Mouse (Mus musculus) forebrain, embryonic 16.5 days (tissue): ENCODE results near the gene Ascl3. TPM values are rescaled to one million over a fixed set of nuclear protein-coding genes. Genes with fewer than 3 reads are reported as not detected.

Experiments used
- ATAC-seq: fragments of 200-750 bp; cut with Nextera tagmentation; 2 replicates; pipeline ENCODE4 v1.8.0; 2017; ENCODE audit warnings: mild to moderate bottlenecking, moderate library complexity
- H3K27ac ChIP-seq: fragments of 300-500 bp; sonication (generic); 2 replicates; pipeline ENCODE4 v1.5.1; 2014; ENCODE audit warnings: low read length, control low read depth
- H3K27me3 ChIP-seq: fragments of 300-500 bp; sonication (generic); replicated peaks from 2 replicates; pipeline ENCODE4 v1.6.1; 2014; ENCODE audit warnings: low read length; ENCODE audit not compliant: control insufficient read depth, insufficient read depth
- H3K36me3 ChIP-seq: fragments of 300-500 bp; sonication (generic); 2 replicates; pipeline ENCODE4 v1.6.1; 2014; ENCODE audit not compliant: control insufficient read depth, insufficient read depth
- H3K4me1 ChIP-seq: fragments of 300-500 bp; sonication (generic); replicated peaks from 2 replicates; pipeline ENCODE4 v1.6.1; 2014; ENCODE audit warnings: low read length; ENCODE audit not compliant: control insufficient read depth, insufficient read depth
- H3K4me2 ChIP-seq: fragments of 300-500 bp; sonication (generic); 2 replicates; pipeline ENCODE4 v1.6.1; 2014; ENCODE audit warnings: mild to moderate bottlenecking, low read length, control low read depth
- H3K4me3 ChIP-seq: fragments of 300-500 bp; sonication (generic); replicated peaks from 2 replicates; pipeline ENCODE4 v1.5.1; 2014; ENCODE audit warnings: mild to moderate bottlenecking, low read length, control low read depth
- H3K9ac ChIP-seq: fragments of 300-500 bp; sonication (generic); replicated peaks from 2 replicates; pipeline ENCODE4 v1.6.1; 2014; ENCODE audit warnings: low read depth, low read length, control low read depth
- H3K9me3 ChIP-seq: fragments of 300-500 bp; sonication (generic); 2 replicates; pipeline ENCODE4 v1.6.1; 2016; ENCODE audit warnings: low read length; ENCODE audit not compliant: control insufficient read depth
- WGBS: fragments of 180-500 bp; shearing (Covaris S2); extraction: QIAGEN DNeasy Blood & Tissue Kit; methylation state at CpG from one replicate; pipeline ENCODE4 v1.1.7; 2014; 5-methylcytosine and 5-hydroxymethylcytosine counted together
- polyA plus RNA-seq: library from polyadenylated mRNA; unstranded; fragments of >200 nt; fragmentation: Nextera tagmentation; extraction: Ambion mirVana; gene quantifications from 2 replicates; pipeline ENCODE4 v1.2.1, GENCODE M21; 2015

The Ascl3 gene
- polyA plus RNA-seq, 1 experiment from 2014 or later, result not detected

GRCm38 (mm10) chr7:109751427-109752007, 20.0 kb upstream of the Ascl3 start:
- Histone ChIP-seq H3K4me1 (peaks cover 16% of the 10 kb centered on the region), H3K4me2 (peak overlapping the region; percentile 76), H3K9me3 (no peaks in the 10 kb centered on the region), H3K36me3 (no peaks in the 10 kb centered on the region), H3K27ac (peak overlapping the region; percentile 70), H3K9ac (peak overlapping the region; percentile 90), H3K27me3 (no peaks in the 10 kb centered on the region), H3K4me3 (peak overlapping the region; percentile 86)
- 5% methylated on average over 13 of the region's 13 CpGs for WGBS
- ATAC-seq, result peak; percentile 18

GRCm38 (mm10) chr7:109747747-109748146, 16.2 kb upstream of the Ascl3 start:
- no peak overlapping the region for H3K9ac ChIP-seq
- ATAC-seq, result no peak
- WGBS, result 52% methylated on average over 1 of the region's 1 CpGs
- H3K4me3 ChIP-seq, result no peak overlapping the region
- no peak overlapping the region for H3K27ac ChIP-seq
- H3K36me3 ChIP-seq, result peaks cover 15% of the 10 kb centered on the region
- H3K4me2 ChIP-seq, result no peak overlapping the region
- peaks cover 5% of the 10 kb centered on the region for H3K4me1 ChIP-seq
- H3K9me3 ChIP-seq, result no peaks in the 10 kb centered on the region
- H3K27me3 ChIP-seq, result no peaks in the 10 kb centered on the region

GRCm38 (mm10) chr7:109741703-109742102, 10.2 kb upstream of the Ascl3 start:
- Histone ChIP-seq H3K9ac (no peak overlapping the region), H3K4me3 (no peak overlapping the region), H3K36me3 (peaks cover 27% of the 10 kb centered on the region), H3K9me3 (no peaks in the 10 kb centered on the region), H3K4me1 (no peaks in the 10 kb centered on the region), H3K4me2 (no peak overlapping the region), H3K27me3 (no peaks in the 10 kb centered on the region), H3K27ac (no peak overlapping the region)
- WGBS, result 92% methylated on average over 4 of the region's 4 CpGs
- no peak for ATAC-seq

GRCm38 (mm10) chr7:109741060-109741459, 9.5 kb upstream of the Ascl3 start:
- Histone ChIP-seq H3K27me3 (no peaks in the 10 kb centered on the region), H3K36me3 (peaks cover 33% of the 10 kb centered on the region), H3K4me1 (no peaks in the 10 kb centered on the region), H3K9me3 (no peaks in the 10 kb centered on the region), H3K4me3 (no peak overlapping the region), H3K9ac (no peak overlapping the region), H3K27ac (no peak overlapping the region), H3K4me2 (no peak overlapping the region)
- no peak for ATAC-seq
- WGBS, result 89% methylated on average over 1 of the region's 1 CpGs

GRCm38 (mm10) chr7:109739822-109740370, 8.4 kb upstream of the Ascl3 start:
- no peaks in the 10 kb centered on the region for H3K27me3 ChIP-seq
- H3K4me3 ChIP-seq, result no peak overlapping the region
- no peaks in the 10 kb centered on the region for H3K4me1 ChIP-seq
- peaks cover 33% of the 10 kb centered on the region for H3K36me3 ChIP-seq
- no peak overlapping the region for H3K4me2 ChIP-seq
- ATAC-seq, result no peak
- H3K9ac ChIP-seq, result no peak overlapping the region
- H3K9me3 ChIP-seq, result no peaks in the 10 kb centered on the region
- no peak overlapping the region for H3K27ac ChIP-seq
- 94% methylated on average over 5 of the region's 5 CpGs for WGBS

GRCm38 (mm10) chr7:109734806-109735205, 3.3 kb upstream of the Ascl3 start:
- Histone ChIP-seq H3K4me3 (no peak overlapping the region), H3K4me1 (no peaks in the 10 kb centered on the region), H3K4me2 (no peak overlapping the region), H3K36me3 (peaks cover 10% of the 10 kb centered on the region), H3K9me3 (no peaks in the 10 kb centered on the region), H3K27ac (no peak overlapping the region), H3K27me3 (no peaks in the 10 kb centered on the region), H3K9ac (no peak overlapping the region)
- WGBS, result 93% methylated on average over 4 of the region's 4 CpGs
- no peak for ATAC-seq

- ATAC-seq, result no peak
- no peaks in the 10 kb centered on the region for H3K36me3 ChIP-seq
- no peak within 1 kb of the TSS for H3K4me3 ChIP-seq
- no peak within 1 kb of the TSS for H3K9ac ChIP-seq
- H3K9me3 ChIP-seq, result no peaks in the 10 kb centered on the region
- no peak within 1 kb of the TSS for H3K27ac ChIP-seq
- H3K4me2 ChIP-seq, result no peak within 1 kb of the TSS
- 93% methylated on average over 5 of the region's 5 CpGs for WGBS
- H3K27me3 ChIP-seq, result no peaks in the 10 kb centered on the region
- H3K4me1 ChIP-seq, result no peaks in the 10 kb centered on the region
Measured at GRCm38 (mm10) chr7:109723697-109724096, 7.8 kb downstream of the Ascl3 start, which contains the start of gene BC051019. BC051019 (minus strand) TSS chr7:109723850.

GRCm38 (mm10) chr7:109723114-109723513, 8.4 kb downstream of the Ascl3 start:
- H3K27me3 ChIP-seq, result no peaks in the 10 kb centered on the region
- no peaks in the 10 kb centered on the region for H3K4me1 ChIP-seq
- no peak for ATAC-seq

GRCm38 (mm10) chr7:109722618-109723017, 8.9 kb downstream of the Ascl3 start:
- Histone ChIP-seq H3K4me1 (no peaks in the 10 kb centered on the region), H3K27me3 (no peaks in the 10 kb centered on the region), H3K27ac (no peak overlapping the region), H3K9ac (no peak overlapping the region), H3K9me3 (no peaks in the 10 kb centered on the region), H3K4me3 (no peak overlapping the region), H3K36me3 (no peaks in the 10 kb centered on the region), H3K4me2 (no peak overlapping the region)
- WGBS, result 96% methylated on average over 2 of the region's 2 CpGs
- no peak for ATAC-seq

More at GRCm38 (mm10) chr7:109723114-109723513, 8.4 kb downstream of the Ascl3 start:
- H3K27ac ChIP-seq, result no peak overlapping the region
- no peaks in the 10 kb centered on the region for H3K36me3 ChIP-seq
- H3K9me3 ChIP-seq, result no peaks in the 10 kb centered on the region
- no peak overlapping the region for H3K9ac ChIP-seq
- no peak overlapping the region for H3K4me3 ChIP-seq
- H3K4me2 ChIP-seq, result no peak overlapping the region
- WGBS, result 95% methylated on average over 8 of the region's 8 CpGs
